Mouse (Mus musculus) kidney, adult 2 months (tissue): ENCODE data around the gene Pfkfb2. TPM values are rescaled to one million over a fixed set of nuclear protein-coding genes. Genes with fewer than 3 reads are reported as not detected.

Source experiments
- DNase-seq: peaks from one replicate; pipeline ENCODE4 v3.0.0; 2021
- H3K27ac ChIP-seq: fragments of 200-500 bp; 2 replicates; pipeline ENCODE4 v1.5.1; 2012; ENCODE audit warnings: low read depth, low read length, control low read depth, inconsistent platforms; ENCODE audit not compliant: insufficient read depth
- H3K27me3 ChIP-seq: fragments of 200-500 bp; replicated peaks from 2 replicates; pipeline ENCODE4 v1.6.1; 2012; ENCODE audit warnings: mild to moderate bottlenecking, moderate library complexity, low read length, inconsistent platforms; ENCODE audit not compliant: control insufficient read depth, insufficient read depth
- H3K36me3 ChIP-seq: fragments of 200-500 bp; 2 replicates; pipeline ENCODE4 v1.6.1; 2012; ENCODE audit warnings: mild to moderate bottlenecking, moderate library complexity, low read length, inconsistent platforms; ENCODE audit not compliant: control insufficient read depth, insufficient read depth
- H3K4me1 ChIP-seq: fragments of 200-500 bp; 2 replicates; pipeline ENCODE4 v1.6.1; 2011; ENCODE audit warnings: low read length; ENCODE audit not compliant: control insufficient read depth, insufficient read depth
- H3K4me3 ChIP-seq: fragments of 200-500 bp; 2 replicates; pipeline ENCODE4 v1.5.1; 2011; ENCODE audit warnings: mild to moderate bottlenecking, low read depth, low read length, control low read depth; ENCODE audit not compliant: insufficient read depth
- CTCF ChIP-seq: fragments of 200-500 bp; conservative IDR thresholded peaks from 2 replicates; pipeline ENCODE4 v1.5.1; 2011; ENCODE audit warnings: low read depth, mild to moderate bottlenecking, control low read depth, low read length, moderate library complexity, mixed read lengths; ENCODE audit not compliant: insufficient read depth, insufficient read length
- POLR2A ChIP-seq: fragments of 200-500 bp; IDR thresholded peaks from one replicate; pipeline ENCODE4 v1.6.1; 2011; ENCODE audit warnings: low read depth, low read length, control low read depth
- WGBS: fragments of 180-500 bp; shearing (Covaris S2); methylation state at CpG from one replicate; pipeline ENCODE4 v1.1.7; 2018; 5-methylcytosine and 5-hydroxymethylcytosine counted together
- polyA plus RNA-seq: library from polyadenylated mRNA; depleted of rRNA; stranded (reverse); fragments of >200 nt; gene quantifications from 2 replicates; pipeline ENCODE4 v1.2.3, GENCODE M21; 2012; rRNA removed

The Pfkfb2 gene
- polyA plus RNA-seq, 1 experiment, result 9.2 TPM

DNA sequence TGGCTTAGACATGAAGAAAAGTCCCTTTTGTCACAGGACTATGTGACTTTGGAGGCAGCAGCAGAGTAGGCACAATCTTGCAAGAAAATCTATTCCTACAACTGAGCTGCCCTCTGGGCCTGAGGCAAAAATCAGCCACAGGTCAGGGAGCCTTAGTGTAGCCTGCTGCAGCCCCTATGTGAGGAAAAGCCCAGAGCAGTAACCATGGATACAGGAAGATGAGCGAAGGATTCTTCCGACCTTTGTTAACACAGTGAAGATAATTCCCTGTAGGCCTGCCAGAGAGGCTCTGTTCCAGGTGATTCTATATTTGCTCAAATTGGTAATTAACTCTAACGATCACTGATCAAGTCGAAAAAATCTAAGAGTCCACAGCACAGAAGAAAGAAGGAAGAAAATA, 85.0 kb downstream of the Pfkfb2 start:
- Histone ChIP-seq H3K4me1 (no peaks in the 10 kb centered on the region), H3K36me3 (no peaks in the 10 kb centered on the region)

GRCm38 (mm10) chr1:130640967-130641366, 88.1 kb downstream of the Pfkfb2 start:
- TF ChIP-seq CTCF (no peak), POLR2A (no peak)
- Histone ChIP-seq H3K36me3 (no peaks in the 10 kb centered on the region), H3K27ac (no peak overlapping the region), H3K27me3 (no peaks in the 10 kb centered on the region), H3K4me1 (no peaks in the 10 kb centered on the region), H3K4me3 (no peak overlapping the region)
- DNase-seq, result no peak

More for the DNA sequence above, 85.0 kb downstream of the Pfkfb2 start:
- no peak overlapping the region for H3K4me3 ChIP-seq
- DNase-seq, result no peak
- TF ChIP-seq CTCF (no peak), POLR2A (no peak)
- H3K27ac ChIP-seq, result no peak overlapping the region
- WGBS, result 72% methylated on average over 4 of the region's 4 CpGs
- no peaks in the 10 kb centered on the region for H3K27me3 ChIP-seq

Other genes with a start within 250 kb of the Pfkfb2 start
- gene Zp3r, start 99.6 kb downstream of the Pfkfb2 start, polyA plus RNA-seq, result 0.10 TPM in 1 of 2 replicates, not detected in the other
- 0.08 and 0.19 TPM in 2 replicates for gene C4bp, start 67.6 kb downstream of the Pfkfb2 start, polyA plus RNA-seq
- gene Gm29427, start 13.5 kb downstream of the Pfkfb2 start, polyA plus RNA-seq, result not detected in 2 replicates
- gene Yod1, start 11.9 kb downstream of the Pfkfb2 start, polyA plus RNA-seq, result 1.2 and 1.3 TPM in 2 replicates
- gene AA986860, start 2.7 kb upstream of the Pfkfb2 start, polyA plus RNA-seq, result 8.8 and 9.8 TPM in 2 replicates
- gene Fcamr, start 71.6 kb upstream of the Pfkfb2 start, polyA plus RNA-seq, result 4.0 and 4.2 TPM in 2 replicates
- gene Pigr, start 97.4 kb upstream of the Pfkfb2 start, polyA plus RNA-seq, result 16.9 and 26.4 TPM in 2 replicates
- 5.3 and 16.2 TPM in 2 replicates for gene Fcmr, start 136.4 kb upstream of the Pfkfb2 start, polyA plus RNA-seq
- gene Il24, start 158.2 kb upstream of the Pfkfb2 start, polyA plus RNA-seq, result 0.06 TPM in 1 of 2 replicates, not detected in the other
- gene Il20, start 182.2 kb upstream of the Pfkfb2 start, polyA plus RNA-seq, result not detected in 2 replicates
- not detected in 2 replicates for gene Il19, start 210.9 kb upstream of the Pfkfb2 start, polyA plus RNA-seq